Mouse (Mus musculus) mature B cell (primary cell): Measurements from ENCODE around the gene Lrrn4.

ENCODE experiments used
- in situ Hi-C: fragments of 300-500 bp; cut with MboI; formaldehyde crosslinking; loops from 2 replicates; pipeline ENCODE4 v1.14.3; 2019

Lrrn4 gene

GRCm38 (mm10) chr2:132880844-132881645, at the start of gene Lrrn4:
Lrrn4 (minus strand) TSS chr2:132880891.
- in situ Hi-C loops: no loop called here

DNA sequence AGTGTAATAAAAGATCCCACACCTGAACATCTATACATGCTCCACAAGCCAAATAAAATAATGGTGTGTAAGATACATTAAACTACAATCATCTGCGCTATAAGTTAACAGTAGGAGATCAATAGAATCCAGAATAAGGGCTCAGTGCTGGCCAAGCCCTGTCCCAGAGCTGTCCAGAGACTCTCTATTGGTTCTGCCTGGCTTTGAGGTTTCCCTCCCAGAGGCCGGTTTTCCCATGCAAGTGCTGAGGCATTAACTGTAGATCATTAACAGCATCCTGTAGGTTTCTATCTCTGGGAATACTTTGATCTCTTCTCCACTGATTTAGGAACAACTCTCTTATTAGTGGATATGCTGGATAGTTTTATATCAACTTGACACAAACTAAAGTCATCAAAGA, 48.3 kb upstream of the Lrrn4 start:
- in situ Hi-C loops: no loop called here

- in situ Hi-C loops: no loop called here
Observed at GRCm38 (mm10) chr2:132927871-132928270, 47.2 kb upstream of the Lrrn4 start.

DNA sequence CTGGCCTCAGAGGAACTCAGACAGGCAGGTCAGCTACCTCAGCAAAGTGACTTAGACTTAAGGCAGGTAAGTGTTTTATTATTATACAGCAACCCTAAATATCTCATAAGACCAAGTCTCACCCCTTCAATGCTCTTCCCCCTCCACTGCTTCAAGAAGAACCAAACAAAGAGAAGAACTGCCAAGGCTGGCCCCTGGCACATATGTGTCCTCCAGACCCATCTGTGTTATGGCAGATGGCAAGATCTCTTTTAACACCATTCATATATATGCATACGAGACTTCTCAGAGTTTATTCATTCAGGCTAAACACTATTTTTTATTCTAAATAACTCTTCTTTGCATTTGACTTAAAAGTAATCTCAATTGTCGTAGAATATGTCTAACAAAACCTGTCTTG, 46.6 kb upstream of the Lrrn4 start:
- in situ Hi-C loops: no loop called here

- in situ Hi-C loops: no loop called here
Observed at GRCm38 (mm10) chr2:132923290-132924085, 42.8 kb upstream of the Lrrn4 start.

DNA sequence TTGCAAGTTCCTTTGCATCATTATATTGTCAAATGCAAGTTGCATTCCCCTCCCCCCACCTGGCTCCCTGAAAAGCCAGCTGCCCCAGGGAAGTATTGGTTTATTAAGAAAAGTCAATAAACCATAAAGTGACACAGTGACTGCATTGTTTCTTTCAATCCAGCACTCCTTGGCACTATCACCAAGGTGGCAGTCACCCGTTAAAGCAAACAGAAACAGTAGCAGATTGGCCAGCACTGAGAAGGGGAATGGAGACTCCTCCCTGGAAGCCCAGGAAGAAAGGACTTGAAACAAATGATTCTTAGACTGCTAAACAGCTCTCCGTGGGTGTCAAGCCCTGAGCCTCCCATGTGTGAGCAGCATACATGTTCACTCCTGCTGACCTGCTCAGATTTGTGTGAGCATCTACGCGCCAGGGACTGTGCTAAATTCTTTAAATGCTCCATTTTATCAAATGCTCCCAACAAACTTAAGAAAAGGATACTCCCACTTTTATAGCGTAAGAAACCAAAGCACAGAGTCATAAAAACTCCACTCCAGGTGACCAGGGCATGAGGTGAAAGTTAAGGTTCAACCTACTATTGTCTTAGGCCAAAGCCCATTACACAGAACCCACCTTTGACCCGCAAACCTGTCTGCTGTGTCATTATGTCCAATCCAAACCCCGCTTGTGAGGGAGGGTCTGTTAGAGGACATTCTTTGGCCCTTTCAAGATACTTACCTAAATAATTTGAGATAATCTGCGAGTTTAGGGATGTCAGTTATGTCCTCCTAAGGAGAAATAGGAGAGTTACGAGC, 41.6 kb upstream of the Lrrn4 start:
- in situ Hi-C loops: no loop called here

DNA sequence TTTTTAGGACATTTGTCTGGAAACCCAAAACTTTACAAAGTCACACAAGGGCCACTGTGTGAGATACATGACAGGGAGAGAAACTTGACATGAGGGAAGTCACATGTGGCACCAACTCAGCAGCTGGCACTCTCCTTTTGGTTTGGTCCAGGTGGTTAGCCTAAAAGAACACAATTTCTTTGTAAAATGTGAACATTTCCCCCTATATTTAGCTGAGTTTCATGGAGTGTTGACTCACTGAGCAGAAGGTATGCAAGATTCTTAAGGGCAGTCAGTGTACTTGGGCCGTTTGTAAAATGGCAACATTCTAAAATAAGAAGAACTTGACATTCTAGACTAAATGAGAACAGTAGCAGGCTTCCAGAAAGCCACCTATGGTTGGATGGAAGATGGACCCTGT, 34.1 kb upstream of the Lrrn4 start:
- in situ Hi-C loops: no loop called here

GRCm38 (mm10) chr2:132906763-132907162, 26.1 kb upstream of the Lrrn4 start:
- in situ Hi-C loops: no loop called here

DNA sequence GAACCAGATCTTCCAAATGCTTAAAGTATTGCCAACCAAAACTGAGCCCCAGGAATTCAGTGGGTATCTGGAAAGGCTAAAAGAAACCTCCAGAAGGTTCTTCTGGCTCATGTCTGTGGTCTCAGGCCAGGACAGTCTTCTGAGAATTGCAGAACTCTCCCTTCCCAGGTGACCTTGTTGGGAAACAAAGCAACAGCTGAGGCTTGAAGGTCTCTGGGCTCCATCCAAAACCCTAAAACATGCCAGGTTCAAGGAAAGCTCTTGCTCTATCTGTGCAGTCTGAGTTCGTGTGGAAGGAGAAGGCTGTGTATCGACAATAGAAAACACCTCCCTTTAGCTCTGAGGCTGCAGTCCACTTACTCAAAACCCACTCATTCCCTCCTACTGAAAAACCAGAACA, 24.3 kb upstream of the Lrrn4 start:
- in situ Hi-C loops: no loop called here

- in situ Hi-C loops: no loop called here
Observed at GRCm38 (mm10) chr2:132903498-132903897, 22.8 kb upstream of the Lrrn4 start.

DNA sequence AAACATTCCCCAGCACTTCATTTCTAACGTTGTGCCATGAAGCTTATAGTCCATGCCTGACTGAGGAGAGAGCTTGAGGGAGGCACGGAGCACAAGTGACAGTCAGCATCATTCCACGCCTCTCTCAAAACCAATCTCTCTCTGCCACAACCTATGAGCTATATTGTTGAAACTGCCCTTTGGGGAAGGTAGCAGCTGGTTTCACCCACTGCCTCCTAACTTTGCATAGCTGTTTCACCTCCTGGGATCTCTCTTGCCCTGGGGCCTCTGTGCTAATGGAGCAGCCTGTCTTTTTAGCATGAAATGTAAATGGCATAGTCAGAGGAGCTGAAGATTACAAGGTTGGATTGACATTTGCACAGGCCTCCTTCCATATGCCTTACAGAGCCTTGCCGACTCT, 21.4 kb upstream of the Lrrn4 start:
- in situ Hi-C loops: no loop called here

- in situ Hi-C loops: no loop called here
Observed at GRCm38 (mm10) chr2:132901636-132902035, 20.9 kb upstream of the Lrrn4 start.

DNA sequence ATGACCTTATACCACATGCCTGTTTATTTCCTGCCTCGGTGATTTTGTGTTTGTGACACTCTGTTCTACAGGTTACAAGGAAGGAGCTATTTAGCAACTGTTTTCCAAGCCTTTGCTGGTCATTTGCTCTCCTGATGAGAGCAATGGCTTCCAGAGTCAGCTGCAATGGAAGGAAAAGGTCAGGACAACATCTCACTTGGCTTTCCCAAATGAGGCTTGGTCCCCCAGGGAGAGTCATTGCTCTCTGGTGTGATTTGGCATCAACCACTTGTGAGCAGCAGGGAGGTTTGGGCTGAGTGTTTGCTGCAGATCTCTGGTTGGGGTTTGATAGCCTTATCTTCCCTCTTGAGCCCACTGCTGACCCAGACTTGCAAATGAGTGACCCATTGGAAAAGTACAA, 19.9 kb upstream of the Lrrn4 start:
- in situ Hi-C loops: no loop called here

DNA sequence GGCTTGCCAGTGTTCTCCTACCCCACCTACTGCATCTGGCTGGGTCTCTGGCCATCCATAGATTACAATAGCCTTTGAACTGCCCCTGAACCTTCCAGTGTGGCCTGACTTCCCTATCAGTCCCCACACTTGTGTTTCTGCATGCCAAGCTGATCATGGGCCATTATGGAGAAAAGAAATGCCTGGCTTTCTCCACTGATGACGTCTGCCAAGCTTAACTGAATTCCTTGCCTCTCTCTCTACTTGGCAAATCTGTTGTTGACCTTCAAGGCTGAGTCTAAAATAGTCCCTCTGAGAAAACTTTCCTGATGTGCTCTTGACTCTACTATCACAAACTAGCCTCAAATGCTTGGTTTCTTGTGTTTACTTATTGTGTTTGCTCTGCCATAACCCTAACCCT, 17.5 kb upstream of the Lrrn4 start:
- in situ Hi-C loops: no loop called here

GRCm38 (mm10) chr2:132893826-132894225, 13.1 kb upstream of the Lrrn4 start:
- in situ Hi-C loops: no loop called here

- in situ Hi-C loops: no loop called here
Observed at GRCm38 (mm10) chr2:132885312-132885711, 4.6 kb upstream of the Lrrn4 start.

GRCm38 (mm10) chr2:132884303-132884967, 3.7 kb upstream of the Lrrn4 start:
- in situ Hi-C loops: no loop called here

- in situ Hi-C loops: no loop called here
Observed at GRCm38 (mm10) chr2:132879261-132880044, 1.2 kb downstream of the Lrrn4 start.

DNA sequence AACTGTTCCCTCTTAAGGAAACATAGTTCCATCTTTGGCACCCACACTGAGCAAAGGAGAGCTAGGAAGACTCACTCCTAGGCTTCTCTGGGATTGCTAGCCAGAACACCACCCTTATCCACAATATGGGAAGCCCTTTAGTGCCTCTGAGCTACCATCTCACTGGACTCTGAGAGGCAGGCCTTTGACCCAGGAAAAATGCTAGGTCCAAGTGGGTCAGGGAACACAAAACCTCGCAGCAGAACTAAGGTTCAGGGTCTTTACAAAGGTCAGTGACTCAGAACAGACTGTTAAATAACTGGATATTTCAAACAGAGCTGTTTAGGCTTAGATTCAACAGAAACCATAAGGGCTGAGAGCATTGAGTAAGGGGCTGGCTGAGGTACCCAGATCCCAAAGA, 3.7 kb downstream of the Lrrn4 start:
- in situ Hi-C loops: no loop called here

DNA sequence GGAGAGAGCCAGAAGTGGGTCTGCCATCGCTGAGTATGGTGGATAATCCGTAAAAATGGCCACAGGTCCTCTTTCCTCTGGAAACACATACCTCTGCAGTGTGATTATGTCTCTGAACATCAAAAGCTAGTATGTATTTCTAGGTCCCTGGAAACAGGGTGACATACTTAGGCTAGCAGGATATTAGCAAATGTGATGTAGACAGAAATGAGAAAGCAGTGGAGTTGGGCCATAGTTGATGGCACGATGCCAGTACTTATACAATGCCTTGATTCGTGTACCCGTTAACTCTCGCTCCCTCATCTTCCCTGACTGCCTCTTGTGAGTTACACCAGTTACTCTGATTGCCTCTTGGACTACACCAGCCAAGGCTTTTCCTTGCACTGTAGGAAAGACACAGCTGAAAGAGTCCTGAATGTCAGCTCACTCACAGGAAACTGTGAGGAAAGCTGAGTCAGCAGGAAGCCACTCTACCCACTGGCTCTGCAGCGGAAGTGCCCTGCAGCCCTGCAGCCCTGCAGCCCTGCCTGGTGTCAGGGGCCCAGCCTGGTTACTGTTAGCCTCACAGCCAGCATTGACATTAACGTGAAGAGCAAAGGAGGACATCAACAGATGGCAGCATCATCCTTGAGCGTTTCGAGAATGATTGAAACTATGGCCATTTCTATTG, 6.9 kb downstream of the Lrrn4 start:
- in situ Hi-C loops: no loop called here

- in situ Hi-C loops: no loop called here
Observed at GRCm38 (mm10) chr2:132871663-132872062, 9.0 kb downstream of the Lrrn4 start.
